Mouse (Mus musculus) cerebellum, adult 11-12 months (tissue): ENCODE measurements at regions not wholly inside any gene's neighbourhood (a gene's known extent, or its start where the extent isn't known, plus 50 kb on each side); places are given as distances from the start of the nearest gene placed in this dataset.

Experiments
- DNase-seq: peaks from one replicate; pipeline ENCODE4 v3.0.0; 2022

DNA sequence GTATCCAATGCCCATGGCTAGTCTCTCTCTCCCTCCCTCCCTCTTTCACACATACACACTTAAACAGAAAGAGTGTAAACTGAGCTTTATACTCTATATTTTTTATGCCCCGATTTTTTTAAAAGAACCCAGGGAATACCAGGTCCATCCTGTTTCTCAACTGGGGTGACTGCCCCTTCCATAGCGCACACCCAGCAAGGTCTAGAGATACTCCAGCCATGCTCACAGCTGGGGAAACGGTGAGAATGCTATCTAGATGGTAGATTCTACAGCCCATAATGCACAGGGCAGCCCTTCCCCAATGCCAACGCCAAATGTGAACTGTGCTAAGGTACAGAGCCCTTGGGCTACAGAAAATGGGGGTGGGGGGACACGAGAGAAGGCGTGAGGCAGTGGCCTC, 51.2 kb upstream of the Tln2 start:
- no peak for DNase-seq

DNA sequence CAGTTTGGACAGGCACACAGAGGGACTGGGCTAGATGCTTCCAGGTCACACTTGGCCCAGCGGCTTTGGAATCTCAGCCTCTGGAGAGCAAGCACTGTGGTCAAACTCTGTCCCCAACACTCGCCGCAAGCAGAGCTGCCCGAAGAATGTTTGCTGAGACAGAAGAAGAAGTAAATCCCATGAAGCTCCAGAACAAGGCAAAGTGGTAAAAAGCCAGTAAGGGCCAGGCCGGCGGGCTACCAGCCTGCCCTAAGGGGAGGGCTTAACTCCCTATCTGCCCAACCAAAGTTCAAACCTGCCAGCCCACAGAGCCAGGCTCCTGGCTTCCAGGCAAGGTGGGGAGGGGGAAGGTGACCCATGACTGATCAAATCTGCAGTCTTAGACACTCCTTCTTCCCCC, 52.2 kb upstream of the Tln2 start:
- DNase-seq = no peak

DNA sequence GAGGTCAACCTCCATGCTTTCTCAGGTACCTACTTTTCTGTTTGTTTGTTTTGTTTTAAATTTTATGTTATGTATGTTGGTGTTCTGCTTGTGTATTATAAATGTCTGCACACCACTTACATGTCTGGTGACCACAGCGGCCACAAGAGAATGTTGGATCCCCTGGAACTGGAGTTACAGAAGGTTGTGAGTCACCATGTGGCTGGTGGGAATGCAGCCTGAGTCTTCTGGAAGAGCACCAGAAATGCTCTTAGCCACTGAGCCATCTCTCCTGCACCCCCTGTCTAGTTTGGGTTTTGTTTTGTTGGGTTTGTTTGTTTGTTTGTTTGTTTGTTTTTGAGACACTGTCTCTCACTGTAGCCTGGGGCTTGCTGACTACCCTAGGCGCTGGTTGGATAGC, 52.6 kb upstream of the Tln2 start:
- no peak for DNase-seq

DNA sequence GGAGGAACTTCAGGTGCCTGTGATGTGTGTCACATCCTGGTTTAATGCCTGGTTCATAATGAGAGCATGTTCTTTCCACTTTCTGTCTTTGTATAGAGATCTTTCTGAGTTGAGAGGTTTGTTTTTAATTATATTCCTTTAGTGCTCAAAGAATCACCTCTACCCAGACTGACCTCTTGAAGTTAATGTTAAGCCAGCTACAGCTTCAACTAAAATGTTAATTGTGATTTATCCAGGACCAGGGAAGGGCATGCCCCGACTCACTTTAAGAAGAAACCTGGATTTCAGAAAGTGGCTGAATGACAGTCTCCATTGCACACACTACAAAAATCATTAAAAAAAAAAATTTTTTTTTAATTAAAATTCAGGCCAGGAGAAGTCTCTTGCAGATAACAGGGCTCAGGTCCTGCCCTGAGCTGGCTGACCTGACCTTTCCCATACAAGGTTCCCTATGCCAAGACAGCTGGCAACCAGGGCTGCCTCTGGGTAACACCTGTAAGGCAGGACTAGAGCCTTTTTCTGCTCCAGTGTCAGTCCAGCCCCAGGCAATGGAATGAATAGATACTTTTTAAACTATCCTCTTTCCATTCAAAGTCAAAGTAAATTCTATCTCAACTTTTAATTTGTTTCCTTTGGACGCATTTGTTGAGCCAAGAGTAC, 54.7 kb upstream of the Tln2 start:
- DNase-seq = no peak

DNA sequence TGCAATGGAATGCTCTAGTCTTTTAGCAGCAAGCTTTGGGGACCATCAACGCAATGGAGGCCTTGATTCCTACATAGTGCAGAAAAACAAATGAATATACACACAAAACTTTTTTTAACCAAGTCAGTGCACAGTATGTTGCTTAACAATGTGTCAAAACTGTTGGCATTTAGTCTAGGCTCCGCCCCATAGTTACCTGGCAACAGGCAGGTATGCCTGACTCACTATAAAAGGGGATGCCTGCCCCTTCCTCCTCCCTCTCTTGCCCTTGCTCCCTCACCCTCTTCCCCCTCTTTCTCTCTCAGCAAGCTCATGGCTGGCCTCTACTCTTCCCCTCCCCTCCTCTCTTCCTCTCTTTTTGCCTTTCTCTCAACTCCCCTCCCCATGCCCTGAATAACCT, 56.7 kb upstream of the Tln2 start:
- no peak for DNase-seq

DNA sequence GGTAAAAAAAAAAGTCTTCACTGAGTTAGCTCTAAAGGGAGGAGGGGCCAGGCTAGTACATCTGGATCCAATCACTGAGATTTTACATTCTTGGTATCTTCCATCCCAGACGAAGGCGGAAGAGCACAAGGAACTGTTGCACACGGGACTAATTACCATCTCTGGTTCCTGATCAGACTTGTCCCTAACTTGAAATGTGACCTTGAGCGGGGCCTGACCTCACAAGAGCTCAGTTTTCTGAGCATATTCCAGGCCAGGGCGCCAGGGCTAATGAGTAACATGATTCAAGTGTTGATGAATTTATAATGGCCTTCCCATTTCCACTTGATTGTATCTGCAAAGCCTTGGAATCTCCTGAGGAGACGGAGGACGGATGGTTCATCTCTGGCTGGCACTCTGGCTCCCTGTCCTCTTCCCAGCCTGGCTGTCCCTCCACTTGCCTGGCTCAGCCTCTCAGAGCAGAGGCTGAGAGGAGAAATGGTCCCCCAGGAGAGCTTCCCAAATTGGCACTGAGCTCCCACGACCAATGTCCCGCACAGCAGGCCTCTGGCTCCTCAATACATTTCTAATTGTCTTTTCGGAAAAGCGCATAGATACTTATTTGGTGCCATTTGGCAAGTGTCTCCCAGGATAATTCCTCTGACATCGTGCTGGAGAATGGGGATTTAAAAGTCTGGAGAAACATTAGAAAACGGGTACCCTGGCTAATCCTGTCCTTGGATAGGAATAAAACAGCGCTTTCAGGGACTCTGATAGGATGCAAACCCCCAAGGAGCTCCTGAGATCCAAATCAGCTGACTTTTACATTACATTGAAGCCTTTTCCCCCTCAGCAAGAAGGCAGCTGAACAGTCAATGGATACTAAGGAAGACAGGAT, 58.1 kb upstream of the Tln2 start:
- peak; percentile 26 for DNase-seq

DNA sequence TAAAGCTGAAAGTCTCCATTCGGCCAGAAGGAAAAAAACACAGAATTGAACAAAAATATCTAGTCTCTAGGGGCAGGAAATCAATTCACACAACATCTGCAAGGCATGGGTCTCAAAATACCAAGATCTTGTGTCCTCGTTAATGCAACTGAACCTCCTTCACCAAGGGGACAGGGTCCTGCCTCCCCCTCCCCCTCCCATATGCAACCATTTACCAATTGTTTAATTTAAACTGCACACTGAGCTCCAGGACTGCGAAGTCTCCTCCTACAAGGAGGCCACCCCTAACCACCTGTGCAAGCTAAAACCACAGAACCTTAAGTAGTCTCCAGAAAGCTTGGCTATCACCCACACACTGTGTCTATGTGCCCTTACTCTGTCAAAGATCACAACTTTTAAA, 61.4 kb upstream of the Tln2 start:
- DNase-seq = no peak

DNA sequence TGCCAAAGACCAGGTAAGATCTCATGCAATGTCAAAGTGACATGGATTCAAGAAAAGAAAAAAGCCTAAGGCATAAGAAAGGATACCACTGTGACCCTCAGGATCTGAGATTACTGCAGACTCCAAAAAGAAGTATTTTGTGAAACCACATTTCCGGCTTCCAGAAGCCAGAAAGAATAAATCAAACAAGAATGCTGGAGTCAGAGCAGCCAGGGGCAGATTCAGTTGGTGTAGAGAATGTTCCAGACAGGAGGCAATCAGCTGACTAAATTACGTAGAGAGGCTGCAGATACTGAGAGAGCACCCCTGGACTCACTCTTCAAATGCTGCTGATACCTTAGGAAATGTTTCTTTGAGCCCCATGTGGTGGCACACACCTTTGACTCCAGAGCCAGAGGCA, 67.7 kb upstream of the Tln2 start:
- DNase-seq = no peak

DNA sequence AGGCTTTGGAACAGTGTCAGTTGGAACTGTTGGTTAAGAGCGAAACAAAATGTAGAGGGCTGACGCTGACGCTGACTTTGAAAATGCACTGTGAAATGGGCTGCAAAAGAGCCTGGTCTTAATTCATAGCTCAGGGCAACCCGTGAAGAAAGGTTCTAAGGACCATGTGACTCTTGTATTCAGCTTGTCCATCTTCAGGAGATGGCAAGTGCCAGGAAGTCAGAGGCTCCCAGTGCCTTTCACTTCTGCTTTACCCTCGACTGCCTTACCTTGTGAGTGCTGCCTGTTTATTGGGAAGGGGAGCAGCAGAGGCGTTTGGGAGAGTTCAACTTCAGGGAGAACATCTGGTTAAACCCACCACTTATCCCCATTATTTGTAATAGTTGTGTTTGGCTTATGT, 70.1 kb upstream of the Tln2 start:
- no peak for DNase-seq

DNA sequence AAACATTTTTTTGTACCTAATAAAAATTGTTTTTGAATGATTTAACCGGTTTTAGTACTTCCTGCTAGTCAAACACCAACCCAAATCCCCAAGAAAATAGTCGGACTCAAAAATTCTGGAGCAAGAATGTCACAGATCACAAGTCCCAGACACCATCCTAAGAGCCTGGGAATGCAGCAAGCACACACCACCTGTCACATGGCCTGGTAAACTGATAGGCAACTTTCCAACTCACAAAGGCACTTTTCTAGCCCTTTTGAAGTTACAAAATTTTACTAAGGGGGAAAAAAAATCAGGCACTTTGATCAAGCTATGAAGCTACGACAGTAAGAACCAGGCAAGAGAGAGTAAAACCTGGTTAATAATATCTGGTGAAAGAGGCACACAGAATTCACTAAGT, 70.7 kb upstream of the Tln2 start:
- DNase-seq = no peak

DNA sequence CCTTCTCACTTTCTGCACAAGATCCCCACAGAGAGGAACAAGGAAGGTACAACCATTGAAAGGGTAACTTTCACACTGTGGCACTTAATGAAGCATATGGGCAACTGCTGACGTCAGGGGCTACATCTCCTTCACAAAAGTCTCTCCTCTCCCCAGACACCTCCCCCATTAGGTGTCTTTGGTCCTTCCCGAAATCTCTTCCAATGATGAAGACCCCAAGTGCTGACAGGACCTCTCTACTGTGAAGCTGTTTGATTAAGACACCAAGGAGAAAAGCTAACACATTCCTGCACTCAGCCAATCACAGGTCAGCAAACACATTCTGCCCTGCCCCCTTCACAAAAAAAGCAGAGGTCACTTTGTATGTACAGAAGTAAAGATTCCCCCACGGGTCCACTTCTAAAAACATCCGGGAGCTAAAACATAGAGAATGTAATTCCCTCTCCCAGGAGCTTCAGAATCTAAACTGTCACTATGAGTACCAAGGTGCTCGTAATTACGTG, 72.3 kb upstream of the Tln2 start:
- DNase-seq = no peak

DNA sequence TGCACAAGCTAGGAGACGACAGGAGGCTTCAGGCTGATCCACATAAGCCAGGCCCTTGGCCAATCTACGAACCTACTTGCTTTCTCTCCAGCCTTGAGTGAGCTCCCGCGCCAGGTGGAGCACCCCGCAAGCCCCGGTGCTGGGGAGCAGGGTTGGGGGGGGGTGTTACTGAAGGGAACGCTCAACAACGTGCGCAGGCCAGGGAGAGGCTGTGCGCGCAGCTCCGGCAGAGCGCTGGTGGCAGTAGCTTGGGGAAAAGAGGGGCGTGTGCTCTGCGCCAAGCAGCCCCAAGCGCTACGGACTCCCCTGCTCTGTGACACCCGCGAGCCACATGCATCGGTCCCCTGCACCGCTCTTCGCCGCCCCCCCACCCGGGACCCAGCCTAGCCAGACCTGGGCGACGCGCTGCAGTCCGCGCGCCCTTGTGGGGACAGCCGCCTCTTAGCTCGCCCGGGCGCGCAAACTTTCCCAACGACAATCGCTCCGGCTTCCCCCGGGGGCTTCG, 73.1 kb upstream of the Tln2 start:
- peak; percentile 7 for DNase-seq

DNA sequence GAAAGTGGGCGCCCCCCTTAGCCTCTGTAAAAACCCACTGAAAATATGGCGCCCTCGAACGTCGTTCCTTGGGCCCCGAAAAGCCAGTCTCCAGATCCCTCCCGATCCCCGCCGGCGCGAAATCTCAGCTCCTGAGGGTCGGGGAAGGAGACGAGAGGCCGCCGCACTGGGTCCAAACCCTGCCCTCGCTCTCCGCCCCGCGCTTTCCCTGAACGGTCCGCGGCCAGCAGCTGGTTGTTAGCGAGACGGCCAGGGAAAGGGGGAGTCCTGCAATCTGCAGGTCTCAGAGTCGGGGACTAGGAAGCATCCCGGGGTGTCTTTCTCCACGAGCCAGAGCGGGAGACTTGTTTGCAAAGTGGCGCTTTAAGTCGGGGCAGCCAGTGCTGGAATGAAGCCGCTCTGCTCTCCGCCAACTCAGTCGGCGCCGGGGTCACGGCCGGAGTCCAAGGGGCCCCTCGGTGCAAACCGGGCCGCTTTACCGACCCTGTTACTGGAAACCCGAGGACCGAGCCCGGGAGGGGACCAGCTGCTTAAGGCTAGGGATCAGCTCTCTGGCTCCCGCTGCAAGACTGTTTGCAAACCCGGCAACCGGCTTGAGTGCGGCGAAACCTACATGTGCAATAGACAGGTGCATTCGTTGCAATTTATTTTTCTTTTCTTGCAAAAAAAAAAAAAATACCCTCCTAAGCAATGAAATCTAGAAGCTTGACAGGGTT, 73.7 kb upstream of the Tln2 start:
- DNase-seq = peak; percentile 11

DNA sequence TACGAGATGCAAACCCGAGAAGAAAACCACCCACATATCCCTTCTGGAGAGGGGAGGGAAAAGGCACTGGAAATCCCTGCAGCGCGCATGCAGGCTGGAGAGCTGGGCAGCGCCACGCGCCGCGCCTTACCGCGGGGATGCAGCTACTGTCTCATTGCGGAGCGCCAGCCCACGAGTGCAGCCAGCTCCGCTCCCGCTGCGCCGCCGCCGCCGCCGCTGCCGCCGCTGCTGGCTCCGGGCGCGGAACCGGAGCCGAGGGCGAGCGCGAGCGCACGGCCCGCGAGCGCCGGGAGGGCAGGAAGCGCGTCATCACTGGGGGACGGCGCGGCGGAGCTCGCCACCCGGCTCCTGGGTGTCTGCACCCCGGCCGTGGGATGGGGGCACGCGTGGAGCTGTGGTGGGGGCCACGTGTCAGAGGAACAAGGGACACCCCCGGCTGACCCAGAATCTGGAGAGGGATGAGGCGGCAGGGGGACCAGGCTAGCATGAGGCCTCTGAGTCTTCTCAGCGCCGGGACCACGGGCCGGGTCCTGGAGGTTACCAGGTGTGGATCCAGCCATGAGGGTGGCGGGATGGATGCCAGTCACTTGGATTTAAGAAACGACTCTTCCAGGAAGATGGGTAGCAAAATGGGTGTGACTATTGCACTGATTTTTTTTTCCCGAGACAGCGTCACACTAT, 74.4 kb upstream of the Tln2 start:
- peak; percentile 67 for DNase-seq

DNA sequence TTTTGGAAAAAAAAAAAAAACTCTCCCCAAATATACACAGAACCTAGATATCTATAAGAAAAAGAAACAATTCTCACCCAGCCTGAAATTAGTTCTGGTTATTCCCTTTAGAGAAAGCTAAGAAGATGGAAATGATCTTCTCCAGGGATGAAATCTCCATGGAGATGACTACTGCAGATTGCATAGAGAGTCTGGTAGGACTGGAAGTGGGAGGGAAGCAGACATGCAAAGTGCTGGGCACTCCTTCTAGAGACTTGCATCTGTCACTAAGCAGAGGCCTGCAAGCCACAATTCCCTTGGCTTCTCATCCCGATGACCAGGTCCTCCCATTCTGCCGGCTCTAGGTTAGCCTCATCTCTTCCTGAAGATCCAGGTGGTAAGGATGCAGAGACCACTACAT, 87.3 kb upstream of the Tln2 start:
- DNase-seq = no peak

DNA sequence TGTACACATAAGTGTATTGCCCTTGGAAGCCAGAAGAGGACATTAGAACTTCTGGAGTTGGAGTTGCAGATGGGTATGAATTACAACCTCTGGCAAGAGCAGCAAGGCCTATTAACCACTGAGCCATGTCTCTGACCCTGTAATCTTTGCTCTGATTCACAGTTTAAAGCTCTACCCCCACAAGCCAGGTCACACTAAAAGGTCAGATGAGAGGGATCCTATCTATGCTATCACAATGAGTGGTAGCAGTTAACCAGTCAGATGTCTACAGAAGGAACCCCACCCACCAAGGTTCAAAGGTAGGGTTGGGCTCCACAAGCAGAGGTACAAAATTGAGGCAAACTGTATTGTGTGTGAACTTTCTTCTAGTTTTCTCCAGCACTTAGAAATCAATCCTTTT, 94.5 kb upstream of the C2cd4b start:
- no peak for DNase-seq

DNA sequence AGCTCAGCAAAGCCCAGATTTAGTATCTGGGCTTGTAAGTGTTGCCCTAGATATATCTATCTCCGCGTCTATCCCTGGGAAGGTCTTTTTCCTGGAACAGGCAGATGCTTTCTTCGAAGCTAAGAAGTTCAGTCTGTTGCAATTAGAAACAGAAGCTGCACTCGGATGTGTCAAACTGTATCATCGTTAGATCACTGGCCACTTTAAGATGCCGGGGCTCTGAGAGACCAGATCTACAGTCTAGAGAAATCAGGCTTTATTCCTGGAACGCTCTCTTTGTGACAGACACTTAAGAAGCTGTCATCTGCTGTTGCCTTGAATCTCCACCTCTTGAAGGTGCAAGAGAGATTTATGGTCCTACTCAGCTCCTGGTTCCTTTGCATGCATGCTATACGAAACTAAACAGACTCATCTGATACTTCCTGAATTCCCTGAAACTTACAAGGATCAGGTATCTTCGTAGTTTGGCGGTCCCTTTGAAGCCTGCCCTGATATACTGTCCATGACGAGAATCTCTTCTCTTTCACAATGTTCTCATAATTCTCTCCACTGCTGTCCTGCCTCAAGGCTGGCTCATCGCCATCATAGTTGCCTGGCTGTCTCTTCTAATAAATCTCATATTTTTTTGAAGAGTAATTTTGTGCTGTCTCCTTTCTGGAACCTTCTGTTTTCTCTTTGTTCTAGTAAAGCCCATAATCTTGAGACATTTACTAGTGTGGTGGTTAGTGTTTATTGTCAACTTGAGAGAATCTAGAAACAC, 88.8 kb upstream of the C2cd4b start:
- DNase-seq = no peak

DNA sequence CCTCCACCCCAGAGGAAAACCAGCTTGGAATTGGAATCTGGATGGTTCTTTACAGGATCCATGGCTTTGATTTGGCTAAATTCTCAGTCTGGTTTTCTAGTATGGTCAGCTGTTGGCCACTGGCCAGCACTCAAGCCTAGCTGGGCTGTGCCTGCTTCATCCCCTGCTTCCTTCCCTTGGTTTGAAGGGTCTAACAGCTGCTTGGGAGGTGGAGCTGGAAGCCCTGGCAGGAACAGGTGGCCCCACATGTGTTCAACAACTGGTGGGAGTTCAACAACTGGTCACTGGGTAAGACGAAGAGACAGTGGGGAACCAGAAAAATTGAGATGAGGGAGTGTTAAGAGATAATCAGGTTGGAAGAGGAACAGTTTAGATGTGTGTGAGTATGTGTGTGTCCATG, 82.3 kb upstream of the C2cd4b start:
- DNase-seq = no peak

DNA sequence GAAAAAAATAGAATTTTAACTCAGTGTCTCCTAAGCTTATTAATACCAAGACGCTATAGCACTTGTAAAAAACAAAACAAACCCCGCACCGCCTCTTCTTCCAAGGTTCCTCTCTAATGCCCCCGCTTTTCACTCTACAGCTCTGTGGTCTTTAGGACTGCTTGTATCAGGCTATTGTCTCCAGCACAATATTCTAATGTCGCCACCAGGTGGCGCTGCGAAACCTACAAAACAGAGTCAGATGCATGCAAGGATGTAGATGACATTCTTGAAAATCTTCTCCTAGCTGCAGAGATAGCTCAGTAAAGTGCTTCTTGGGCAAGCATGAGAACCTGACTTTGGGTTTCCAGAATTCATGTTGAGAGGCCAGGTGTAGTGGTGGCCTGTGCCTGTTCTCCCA, 75.9 kb upstream of the C2cd4b start:
- DNase-seq = peak; percentile 14

DNA sequence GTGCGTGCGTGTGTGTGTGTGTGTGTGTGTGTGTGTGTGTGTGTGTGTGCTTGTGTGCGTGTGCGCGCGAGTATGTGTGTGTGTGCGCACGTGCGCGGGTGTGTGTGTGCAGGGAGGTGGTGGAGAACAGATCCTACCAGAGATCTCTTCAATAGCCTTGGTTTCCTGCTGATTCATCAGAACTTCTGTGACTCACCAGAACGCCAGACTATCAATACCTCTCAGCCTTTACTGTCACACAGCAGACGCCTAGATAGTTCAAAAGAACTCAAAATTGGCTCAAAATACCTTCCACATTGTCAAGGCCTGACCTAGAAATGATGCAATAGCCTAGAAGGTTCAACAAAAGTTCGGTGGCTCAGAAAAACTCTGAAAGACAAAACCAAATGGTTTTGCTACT, 66.8 kb upstream of the C2cd4b start:
- no peak for DNase-seq

DNA sequence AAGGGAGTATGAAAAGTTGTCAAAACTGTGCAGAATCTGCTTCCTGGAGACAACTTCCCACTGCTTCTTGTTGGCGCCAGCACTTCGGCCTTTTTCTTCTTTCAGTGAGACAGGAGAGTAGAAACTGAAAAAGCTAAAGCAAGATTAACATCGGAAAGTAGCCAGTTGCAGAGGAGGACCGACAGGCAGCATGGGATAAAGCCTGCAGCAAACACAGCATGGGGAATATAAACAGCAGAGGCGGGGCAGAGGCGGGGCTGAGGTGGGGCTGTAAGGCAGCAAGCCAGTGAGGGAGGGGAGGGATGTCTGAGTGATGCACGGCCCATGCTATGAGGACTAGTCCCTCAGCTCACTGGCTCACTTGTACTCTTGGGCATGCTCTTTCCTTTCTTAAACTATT, 65.5 kb upstream of the C2cd4b start:
- DNase-seq = no peak

DNA sequence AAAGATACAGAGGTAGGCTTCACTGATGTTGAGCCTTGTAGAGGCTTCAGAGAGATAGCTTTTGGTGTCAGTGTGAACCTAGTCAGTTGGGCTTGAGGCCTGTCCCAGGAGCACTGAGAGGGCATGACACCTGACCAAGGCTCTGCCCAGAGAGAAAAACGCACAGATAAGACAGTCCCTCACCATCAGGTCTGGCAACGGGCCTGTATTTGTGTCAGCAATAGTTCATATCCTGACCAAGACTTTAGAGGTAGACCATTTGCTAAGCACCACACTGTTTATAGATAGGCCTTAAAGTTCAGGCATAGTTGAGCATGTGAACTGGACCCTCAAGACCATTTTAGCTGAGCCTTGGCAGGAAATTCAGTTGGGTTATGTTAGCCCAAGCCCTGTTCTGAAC, 60.4 kb upstream of the C2cd4b start:
- DNase-seq = no peak
